Mouse (Mus musculus) hindbrain, embryonic 11.5 days (tissue): ENCODE measurements around the gene Cdkn2b. TPM values are rescaled to one million over a fixed set of nuclear protein-coding genes. Genes with fewer than 3 reads are reported as not detected.
A peak's percentile ranks its signal among the peaks of the same experiment; 100 is the strongest.

Experiments
- ATAC-seq: fragments of 200-750 bp; cut with Nextera tagmentation; 2 replicates; pipeline ENCODE4 v1.8.0; 2017; ENCODE audit warnings: mild to moderate bottlenecking, moderate TSS enrichment, moderate library complexity; ENCODE audit not compliant: low FRiP score
- DNase-seq: peaks from one replicate; pipeline ENCODE4 v3.0.0-alpha.2; 2015; ENCODE audit warnings: low spot score
- H3K27ac ChIP-seq: fragments of 300-500 bp; sonication (generic); 2 replicates; pipeline ENCODE4 v1.5.1; 2014; ENCODE audit warnings: mild to moderate bottlenecking, low read depth, low read length
- H3K27me3 ChIP-seq: fragments of 300-500 bp; sonication (generic); 2 replicates; pipeline ENCODE4 v1.6.1; 2014; ENCODE audit warnings: mild to moderate bottlenecking, low read length, moderate library complexity, mixed read lengths; ENCODE audit not compliant: control insufficient read depth, insufficient read depth
- H3K36me3 ChIP-seq: fragments of 300-500 bp; sonication (generic); 2 replicates; pipeline ENCODE4 v1.6.1; 2014; ENCODE audit warnings: mild to moderate bottlenecking, low read length, moderate library complexity, mixed read lengths; ENCODE audit not compliant: control insufficient read depth, insufficient read depth
- H3K4me1 ChIP-seq: fragments of 300-500 bp; sonication (generic); replicated peaks from 2 replicates; pipeline ENCODE4 v1.6.1; 2014; ENCODE audit warnings: low read length, mixed read lengths; ENCODE audit not compliant: control insufficient read depth, insufficient read depth
- H3K4me2 ChIP-seq: fragments of 300-500 bp; sonication (generic); replicated peaks from 2 replicates; pipeline ENCODE4 v1.6.1; 2014; ENCODE audit warnings: mild to moderate bottlenecking, low read depth, low read length
- H3K4me3 ChIP-seq: fragments of 300-500 bp; sonication (generic); 2 replicates; pipeline ENCODE4 v1.5.1; 2014; ENCODE audit warnings: low read depth, low read length
- H3K9ac ChIP-seq: fragments of 300-500 bp; sonication (generic); 2 replicates; pipeline ENCODE4 v1.6.1; 2014; ENCODE audit warnings: low read depth, low read length
- H3K9me3 ChIP-seq: fragments of 300-500 bp; sonication (generic); 2 replicates; pipeline ENCODE4 v1.6.1; 2016; ENCODE audit warnings: low read length; ENCODE audit not compliant: control insufficient read depth
- WGBS: fragments of 180-500 bp; shearing (Covaris S2); extraction: QIAGEN DNeasy Blood & Tissue Kit; methylation state at CpG from one replicate; pipeline ENCODE4 v1.1.7; 2014; 5-methylcytosine and 5-hydroxymethylcytosine counted together
- polyA plus RNA-seq: library from polyadenylated mRNA; unstranded; fragments of >200 nt; fragmentation: Nextera tagmentation; extraction: Ambion mirVana; gene quantifications from 2 replicates; pipeline ENCODE4 v1.2.1, GENCODE M21; 2014

Gene Cdkn2b
- polyA plus RNA-seq, 1 experiment from 2014 or later = 1.4 TPM

GRCm38 (mm10) chr4:89273585-89273984 is 37.3 kb downstream of the Cdkn2b start:
- peak; percentile 68 for DNase-seq
- H3K36me3 ChIP-seq = no peaks in the 10 kb centered on the region
- no peak overlapping the region for H3K4me3 ChIP-seq
- no peak overlapping the region for H3K4me2 ChIP-seq
- WGBS = 1% methylated on average over 9 of the region's 9 CpGs
- no peak overlapping the region for H3K9ac ChIP-seq
- no peak for ATAC-seq
- peaks cover 79% of the 10 kb centered on the region for H3K27me3 ChIP-seq
- no peaks in the 10 kb centered on the region for H3K4me1 ChIP-seq
- H3K9me3 ChIP-seq = no peaks in the 10 kb centered on the region
- no peak overlapping the region for H3K27ac ChIP-seq

DNA sequence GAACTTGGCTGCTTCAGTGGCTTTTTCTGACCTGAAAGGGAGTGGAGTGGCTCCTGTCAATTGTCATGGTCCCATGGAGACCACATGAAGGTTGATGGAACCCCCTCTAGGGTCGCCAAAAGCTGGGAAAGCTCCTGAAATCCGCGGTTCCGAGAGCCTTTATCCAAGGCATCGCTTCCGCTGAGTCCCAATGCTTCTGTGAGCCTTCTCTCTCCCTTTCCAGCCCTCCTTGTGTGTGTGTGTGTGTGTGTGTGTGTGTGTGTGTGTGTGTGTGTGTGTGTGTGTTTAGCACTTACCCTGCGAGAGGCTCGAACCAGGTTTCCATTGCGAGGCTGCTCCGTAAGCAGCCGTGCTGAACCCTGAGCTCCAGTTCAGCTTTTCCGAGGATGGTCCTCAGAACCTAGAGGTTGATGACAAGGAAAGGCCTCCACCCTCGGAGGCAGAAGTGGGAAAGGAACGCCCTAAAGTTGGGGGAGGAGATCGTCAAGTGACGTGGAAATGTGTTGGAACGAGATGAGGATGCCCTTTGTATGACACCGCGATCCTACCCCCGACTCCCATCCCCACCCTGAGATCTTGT is 37.8 kb downstream of the Cdkn2b start:
- no peak overlapping the region for H3K4me3 ChIP-seq
- whole genome bisulfite sequencing = under 1% methylated on average over 20 of the region's 20 CpGs

DNA sequence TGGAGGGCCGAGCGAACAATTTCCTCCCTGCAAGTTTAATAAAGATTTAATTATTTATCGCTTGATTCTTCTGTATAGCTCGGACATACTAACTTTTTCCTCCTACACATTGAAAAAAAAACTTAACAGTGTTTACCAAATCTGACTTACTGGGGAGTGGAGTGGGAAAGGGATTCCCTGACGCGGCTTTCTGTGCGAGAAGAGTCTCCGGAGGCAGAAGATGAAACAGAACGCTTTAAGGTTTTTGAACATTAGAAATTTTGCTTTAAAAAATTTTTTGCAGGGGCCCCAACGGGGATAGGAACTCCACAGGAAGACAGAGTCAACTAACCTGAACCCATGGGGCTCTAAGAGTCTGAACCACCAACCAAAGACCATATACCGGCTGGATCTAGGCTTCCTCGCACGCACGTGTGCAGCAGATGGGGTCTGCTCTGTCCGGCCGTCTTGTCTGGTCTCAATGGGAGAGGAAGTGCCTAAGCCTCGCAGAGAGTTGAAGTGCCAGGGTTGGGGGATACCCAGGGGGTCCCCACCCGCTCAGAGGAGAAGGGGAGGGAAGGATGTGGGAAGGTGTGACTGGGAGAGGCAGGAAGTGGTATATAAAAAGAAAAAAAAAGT is 38.6 kb downstream of the Cdkn2b start:
- DNase-seq (peak; percentile 51), ATAC-seq (0 out of 2 replicates have a peak, but pooled peaks have one; percentile 28)
- Histone ChIP-seq H3K4me1 (no peaks in the 10 kb centered on the region), H3K27me3 (peaks cover 67% of the 10 kb centered on the region), H3K27ac (no peak overlapping the region), H3K9me3 (no peaks in the 10 kb centered on the region), H3K9ac (no peak overlapping the region), H3K4me2 (no peak overlapping the region), H3K4me3 (no peak overlapping the region), H3K36me3 (no peaks in the 10 kb centered on the region)
- 3% methylated on average over 18 of the region's 18 CpGs for WGBS

More for the DNA sequence above, 37.8 kb downstream of the Cdkn2b start:
- Histone ChIP-seq H3K4me2 (no peak overlapping the region), H3K9ac (no peak overlapping the region), H3K36me3 (no peaks in the 10 kb centered on the region), H3K27ac (no peak overlapping the region), H3K4me1 (no peaks in the 10 kb centered on the region), H3K9me3 (no peaks in the 10 kb centered on the region), H3K27me3 (peaks cover 75% of the 10 kb centered on the region)
- DNase-seq (peak; percentile 57), ATAC-seq (peak; percentile 6; the same call in 1 of the 2 replicates)

DNA sequence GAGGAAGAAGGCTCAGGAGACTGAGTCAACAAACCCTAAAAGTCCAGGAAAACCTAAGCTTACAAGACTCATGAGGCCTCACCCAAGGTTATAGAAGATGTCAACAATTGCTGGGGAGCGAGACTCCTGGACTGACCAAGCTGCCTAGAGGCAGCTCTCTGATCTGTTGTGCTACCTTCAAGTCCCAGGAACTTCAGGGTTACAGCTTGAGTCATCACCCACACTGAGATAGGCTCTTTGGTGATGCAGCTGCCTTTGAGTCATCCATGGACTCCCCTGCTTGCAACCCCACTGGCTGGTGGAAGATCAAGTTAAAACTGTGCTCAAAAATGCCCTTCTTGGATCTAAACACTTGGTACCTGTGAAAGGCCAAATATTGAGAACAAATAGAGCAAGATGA is 53.1 kb downstream of the Cdkn2b start:
- Histone ChIP-seq H3K36me3 (no peaks in the 10 kb centered on the region), H3K9ac (no peak overlapping the region), H3K4me1 (no peaks in the 10 kb centered on the region), H3K9me3 (no peaks in the 10 kb centered on the region), H3K27ac (no peak overlapping the region), H3K4me3 (no peak overlapping the region), H3K27me3 (no peaks in the 10 kb centered on the region), H3K4me2 (no peak overlapping the region)
- ATAC-seq (no peak), DNase-seq (no peak)
- 80% methylated on average over 1 of the region's 1 CpGs for WGBS

Other genes with a start within 250 kb of the Cdkn2b start
- 81.4 and 86.6 TPM in 2 replicates for gene Mtap, start 173.9 kb downstream of the Cdkn2b start, polyA plus RNA-seq
- not detected in 2 replicates for gene Cdkn2a, start 16.4 kb downstream of the Cdkn2b start, polyA plus RNA-seq